Mouse (Mus musculus) kidney, embryonic 16.5 days (tissue): Measurements from ENCODE around the gene Obox5. TPM values are rescaled to one million over a fixed set of nuclear protein-coding genes. Genes with fewer than 3 reads are reported as not detected.
"Not testable (repeated sequence)": the region's sequence is repeated elsewhere in the genome, so short reads cannot be mapped to it uniquely, and the experiment has no call there.

Source experiments
- ATAC-seq: fragments of 200-750 bp; cut with Nextera tagmentation; 2 replicates; pipeline ENCODE4 v1.8.0; 2017; ENCODE audit warnings: moderate TSS enrichment; ENCODE audit not compliant: low FRiP score, low TSS enrichment
- H3K27ac ChIP-seq: fragments of 300-500 bp; sonication (generic); 2 replicates; pipeline ENCODE4 v1.5.1; 2014; ENCODE audit warnings: low read length
- H3K27me3 ChIP-seq: fragments of 300-500 bp; sonication (generic); 2 replicates; pipeline ENCODE4 v1.6.1; 2014; ENCODE audit warnings: low read length, control low read depth, mixed read lengths; ENCODE audit not compliant: insufficient read depth
- H3K36me3 ChIP-seq: fragments of 300-500 bp; sonication (generic); 2 replicates; pipeline ENCODE4 v1.6.1; 2014; ENCODE audit warnings: low read length, control low read depth, mixed read lengths; ENCODE audit not compliant: insufficient read depth
- H3K4me1 ChIP-seq: fragments of 300-500 bp; sonication (generic); 2 replicates; pipeline ENCODE4 v1.6.1; 2014; ENCODE audit warnings: low read length, control low read depth, mixed read lengths; ENCODE audit not compliant: insufficient read depth
- H3K4me2 ChIP-seq: fragments of 300-500 bp; sonication (generic); replicated peaks from 2 replicates; pipeline ENCODE4 v1.6.1; 2014; ENCODE audit warnings: low read depth, low read length
- H3K4me3 ChIP-seq: fragments of 300-500 bp; sonication (generic); 2 replicates; pipeline ENCODE4 v1.5.1; 2014; ENCODE audit warnings: mild to moderate bottlenecking, low read length
- H3K9ac ChIP-seq: fragments of 300-500 bp; sonication (generic); replicated peaks from 2 replicates; pipeline ENCODE4 v1.6.1; 2014; ENCODE audit warnings: low read length
- H3K9me3 ChIP-seq: fragments of 300-500 bp; sonication (generic); 2 replicates; pipeline ENCODE4 v1.6.1; 2016; ENCODE audit warnings: low read length, control low read depth
- WGBS: fragments of 180-500 bp; shearing (Covaris S2); extraction: QIAGEN DNeasy Blood & Tissue Kit; methylation state at CpG from one replicate; pipeline ENCODE4 v1.1.7; 2014; 5-methylcytosine and 5-hydroxymethylcytosine counted together
- polyA plus RNA-seq: library from polyadenylated mRNA; unstranded; fragments of >200 nt; fragmentation: Nextera tagmentation; extraction: Ambion mirVana; gene quantifications from 2 replicates; pipeline ENCODE4 v1.2.1, GENCODE M21; 2015

The Obox5 gene
- not detected in 2 replicates for polyA plus RNA-seq

DNA sequence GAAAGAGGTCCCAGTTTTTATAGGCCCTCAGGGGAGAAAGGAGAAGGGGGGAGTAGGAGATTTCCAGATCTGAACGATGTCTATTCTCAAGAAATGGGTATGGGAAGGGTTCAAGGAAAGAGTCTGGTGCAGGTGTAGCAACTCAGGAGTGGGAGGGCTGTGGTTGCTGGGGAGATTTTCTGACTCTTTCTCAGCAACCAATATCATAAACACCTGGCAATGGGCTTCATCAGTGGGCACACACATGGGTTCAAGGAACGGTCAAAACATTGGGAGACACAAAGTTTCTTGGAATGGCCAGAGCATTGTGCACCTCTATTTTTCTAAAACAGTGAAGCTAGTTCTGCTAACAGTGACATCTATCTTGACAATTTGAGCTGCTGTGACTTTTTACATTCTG, at the start of gene Obox5:
Gene Obox5 (plus strand): TSS at position 301 of the 400 bp plus-strand sequence.
- not testable (repeated sequence) for H3K9ac ChIP-seq, H3K9me3 ChIP-seq, H3K4me2 ChIP-seq, H3K27ac ChIP-seq, H3K4me3 ChIP-seq, ATAC-seq, H3K27me3 ChIP-seq, H3K4me1 ChIP-seq, H3K36me3 ChIP-seq
- WGBS, result 89% methylated on average over 2 of the region's 2 CpGs

DNA sequence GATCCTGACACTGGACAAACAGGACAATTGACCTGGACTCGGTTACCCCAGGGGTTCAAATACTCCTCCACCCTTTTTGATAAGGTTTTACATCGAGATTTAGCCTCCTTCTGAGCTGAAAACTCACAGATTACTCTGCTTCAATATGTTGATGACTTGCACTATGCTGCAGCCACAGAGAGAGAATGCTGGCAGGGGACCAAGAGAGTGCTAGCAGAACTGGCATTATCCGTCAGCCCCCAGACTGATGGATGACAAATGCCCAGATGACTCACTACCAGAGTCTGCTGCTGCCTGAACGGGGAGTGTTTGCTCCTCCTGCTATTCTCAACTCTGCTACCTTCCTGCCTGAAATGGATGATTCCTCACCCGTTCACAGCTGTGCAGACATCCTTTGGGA, 635 bp upstream of the Obox5 start:
- H3K36me3 ChIP-seq, H3K4me1 ChIP-seq, H3K4me3 ChIP-seq, ATAC-seq, H3K9ac ChIP-seq, H3K27me3 ChIP-seq, H3K9me3 ChIP-seq, H3K27ac ChIP-seq, H3K4me2 ChIP-seq: not testable (repeated sequence)
- 73% methylated on average over 5 of the region's 5 CpGs for WGBS

Other genes starting within 250 kb of the Obox5 start
- not detected in 2 replicates for gene Obox3, start 110.2 kb upstream of the Obox5 start, polyA plus RNA-seq
- gene Obox6, start 89.5 kb downstream of the Obox5 start, polyA plus RNA-seq, result not detected in 2 replicates
- gene Crx, start 129.8 kb downstream of the Obox5 start, polyA plus RNA-seq, result not detected in 2 replicates
- not detected in 2 replicates for gene Crxos, start 132.5 kb downstream of the Obox5 start, polyA plus RNA-seq
- 690 and 706 TPM in 2 replicates for gene Selenow, start 172.3 kb downstream of the Obox5 start, polyA plus RNA-seq
- gene Nop53, start 195.9 kb downstream of the Obox5 start, polyA plus RNA-seq, result 198 and 212 TPM in 2 replicates
- 36.8 and 37.9 TPM in 2 replicates for gene Ehd2, start 217.4 kb downstream of the Obox5 start, polyA plus RNA-seq